Mouse (Mus musculus): Measurements from ENCODE around the gene Rnf220. TPM values are rescaled to one million over a fixed set of nuclear protein-coding genes. Genes with fewer than 3 reads are reported as not detected.

Gene Rnf220
- polyA plus RNA-seq, 1 experiment from 2014 or later = 76.1 TPM

GRCm38 (mm10) chr4:117409144-117410048 is 87.5 kb downstream of the Rnf220 start:
- H3K9me3 ChIP-seq = no peaks in the 10 kb centered on the region
- no peak for DNase-seq (ENCODE audit: low spot score)
- H3K4me3 ChIP-seq = peak overlapping the region; percentile 27; the same call in 1 of the 2 replicates
- H3K4me1 ChIP-seq = peaks cover 34% of the 10 kb centered on the region
- peaks cover 22% of the 10 kb centered on the region for H3K27me3 ChIP-seq (ENCODE audit: insufficient read depth, poor library complexity, severe bottlenecking)
- H3K27ac ChIP-seq = peak overlapping the region; percentile 73
- H3K36me3 ChIP-seq = no peaks in the 10 kb centered on the region
- 51% methylated on average over 14 of the region's 14 CpGs for WGBS

GRCm38 (mm10) chr4:117407945-117408344 is 88.9 kb downstream of the Rnf220 start:
- 71% methylated on average over 5 of the region's 5 CpGs for WGBS
- no peak for DNase-seq (ENCODE audit: low spot score)
- Histone ChIP-seq H3K9me3 (no peaks in the 10 kb centered on the region), H3K4me1 (peaks cover 34% of the 10 kb centered on the region), H3K4me3 (no peak overlapping the region), H3K27ac (no peak overlapping the region), H3K27me3 (ENCODE audit: insufficient read depth, poor library complexity, severe bottlenecking) (peaks cover 22% of the 10 kb centered on the region), H3K36me3 (no peaks in the 10 kb centered on the region)

- H3K27me3 ChIP-seq (ENCODE audit: insufficient read depth, poor library complexity, severe bottlenecking) = peaks cover 15% of the 10 kb centered on the region
- peaks cover 31% of the 10 kb centered on the region for H3K4me1 ChIP-seq
- H3K27ac ChIP-seq = peak overlapping the region; percentile 36; the same call in 1 of the 2 replicates
- DNase-seq (ENCODE audit: low spot score) = no peak
- no peaks in the 10 kb centered on the region for H3K9me3 ChIP-seq
- 13% methylated on average over 9 of the region's 9 CpGs for WGBS
- H3K36me3 ChIP-seq = no peaks in the 10 kb centered on the region
- H3K4me3 ChIP-seq = no peak overlapping the region
Measured at GRCm38 (mm10) chr4:117405999-117406398, 90.9 kb downstream of the Rnf220 start.

DNA sequence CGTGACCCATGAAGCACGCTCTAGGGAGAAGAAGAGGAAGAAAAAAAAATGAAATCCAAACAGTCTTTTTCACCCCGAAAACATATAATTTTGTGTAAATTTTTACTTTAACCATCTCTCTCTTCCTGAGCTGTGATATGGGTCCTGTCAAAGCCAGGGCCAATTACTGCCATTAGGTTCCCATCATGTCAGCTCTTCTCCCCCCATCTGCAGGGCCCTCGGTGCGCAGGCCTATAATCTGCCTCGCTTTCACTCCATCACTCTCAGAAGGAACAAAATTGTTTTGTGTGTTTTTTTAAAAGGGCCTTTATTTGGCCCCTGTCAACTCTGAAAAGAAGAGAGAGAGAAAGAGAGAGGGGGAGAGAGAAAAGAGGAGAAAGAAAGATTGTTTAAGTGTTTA is 91.6 kb downstream of the Rnf220 start:
- Histone ChIP-seq H3K27me3 (ENCODE audit: insufficient read depth, poor library complexity, severe bottlenecking) (peaks cover 15% of the 10 kb centered on the region), H3K4me1 (peaks cover 27% of the 10 kb centered on the region)

DNA sequence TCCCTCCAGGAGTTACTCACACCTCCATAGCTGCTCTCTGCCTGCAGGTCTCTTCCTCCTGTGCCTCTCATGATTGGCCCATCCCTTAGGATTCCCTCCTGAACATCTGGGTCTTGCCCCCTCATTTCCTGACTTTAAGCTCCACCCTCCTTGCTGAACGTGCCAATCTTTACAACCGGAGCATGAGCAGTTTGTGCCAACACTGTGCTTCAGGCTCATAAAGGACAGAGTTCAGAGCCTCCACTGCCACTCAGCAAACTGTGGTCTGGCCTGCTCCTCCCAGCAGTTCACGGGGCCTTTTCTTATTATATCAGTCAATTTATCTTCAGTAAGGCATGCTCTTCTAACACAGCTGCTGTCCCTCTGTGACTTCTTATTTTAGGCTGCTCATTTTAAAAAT is 93.4 kb downstream of the Rnf220 start:
- H3K9me3 ChIP-seq = no peaks in the 10 kb centered on the region
- 62% methylated on average over 3 of the region's 3 CpGs for WGBS
- H3K27ac ChIP-seq = no peak overlapping the region
- peaks cover 12% of the 10 kb centered on the region for H3K27me3 ChIP-seq (ENCODE audit: insufficient read depth, poor library complexity, severe bottlenecking)
- no peak overlapping the region for H3K4me3 ChIP-seq
- H3K36me3 ChIP-seq = no peaks in the 10 kb centered on the region
- peaks cover 14% of the 10 kb centered on the region for H3K4me1 ChIP-seq
- no peak for DNase-seq (ENCODE audit: low spot score)

More for the DNA sequence above, 91.6 kb downstream of the Rnf220 start:
- Histone ChIP-seq H3K4me3 (no peak overlapping the region), H3K27ac (no peak overlapping the region), H3K36me3 (no peaks in the 10 kb centered on the region), H3K9me3 (no peaks in the 10 kb centered on the region)
- WGBS = 85% methylated on average over 6 of the region's 6 CpGs
- no peak for DNase-seq (ENCODE audit: low spot score)

DNA sequence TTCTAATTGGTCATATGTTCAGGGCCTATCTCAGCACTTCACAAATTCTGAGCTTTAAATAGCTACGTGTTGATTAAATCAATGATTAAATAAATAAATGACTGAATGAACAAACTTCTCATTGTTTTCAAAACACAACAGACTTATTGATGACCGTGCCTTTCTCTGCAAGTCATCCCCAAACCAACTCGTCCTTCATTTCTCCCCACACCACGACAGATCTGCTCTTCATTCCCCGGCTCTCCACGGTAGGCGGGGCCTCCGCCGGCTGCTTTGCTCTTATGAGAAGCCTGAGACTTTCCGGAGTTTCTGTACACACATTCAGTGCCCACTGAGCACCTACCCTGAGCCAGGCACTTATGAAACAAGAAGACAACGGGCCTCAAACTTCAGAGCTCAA is 99.7 kb downstream of the Rnf220 start:
- H3K27ac ChIP-seq = no peak overlapping the region
- WGBS = 61% methylated on average over 11 of the region's 11 CpGs
- H3K9me3 ChIP-seq = no peaks in the 10 kb centered on the region
- H3K36me3 ChIP-seq = no peaks in the 10 kb centered on the region
- DNase-seq (ENCODE audit: low spot score) = no peak
- peaks cover 7% of the 10 kb centered on the region for H3K27me3 ChIP-seq (ENCODE audit: insufficient read depth, poor library complexity, severe bottlenecking)
- H3K4me1 ChIP-seq = peaks cover 22% of the 10 kb centered on the region
- no peak overlapping the region for H3K4me3 ChIP-seq

- WGBS = 60% methylated on average over 7 of the region's 7 CpGs
- Histone ChIP-seq H3K4me1 (peaks cover 45% of the 10 kb centered on the region), H3K27me3 (ENCODE audit: insufficient read depth, poor library complexity, severe bottlenecking) (peaks cover 9% of the 10 kb centered on the region), H3K36me3 (no peaks in the 10 kb centered on the region), H3K27ac (no peak overlapping the region), H3K4me3 (no peak overlapping the region), H3K9me3 (no peaks in the 10 kb centered on the region)
- no peak for DNase-seq (ENCODE audit: low spot score)
Measured at GRCm38 (mm10) chr4:117393027-117393426, 103.8 kb downstream of the Rnf220 start.

GRCm38 (mm10) chr4:117392391-117392790 is 104.5 kb downstream of the Rnf220 start:
- peak overlapping the region; percentile 70 for H3K27ac ChIP-seq
- no peaks in the 10 kb centered on the region for H3K9me3 ChIP-seq
- H3K36me3 ChIP-seq = no peaks in the 10 kb centered on the region
- 37% methylated on average over 2 of the region's 2 CpGs for WGBS
- H3K27me3 ChIP-seq (ENCODE audit: insufficient read depth, poor library complexity, severe bottlenecking) = peaks cover 9% of the 10 kb centered on the region
- H3K4me1 ChIP-seq = peaks cover 43% of the 10 kb centered on the region
- H3K4me3 ChIP-seq = peak overlapping the region; percentile 48
- DNase-seq (ENCODE audit: low spot score) = no peak

DNA sequence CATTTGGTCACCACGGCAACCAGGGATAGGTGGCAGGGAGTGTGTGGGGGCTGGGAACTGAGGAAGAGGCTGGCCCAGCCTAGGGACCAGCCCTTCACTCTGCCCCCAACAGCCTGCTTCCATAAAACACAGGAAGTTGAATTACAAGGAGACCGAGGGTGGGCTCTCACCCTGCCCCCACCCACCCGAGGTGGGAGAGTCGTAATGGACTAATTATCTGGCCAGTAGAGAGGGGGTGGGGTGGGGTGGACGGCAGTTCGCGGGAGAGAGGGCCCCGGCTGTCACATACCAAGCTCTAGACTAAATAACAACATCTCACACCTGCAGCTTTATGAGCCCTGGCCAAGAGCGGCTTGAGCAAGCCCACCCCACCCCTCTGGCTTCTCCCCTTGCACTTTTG is 104.9 kb downstream of the Rnf220 start:
- peak overlapping the region; percentile 70 for H3K27ac ChIP-seq
- peaks cover 39% of the 10 kb centered on the region for H3K4me1 ChIP-seq
- DNase-seq (ENCODE audit: low spot score) = no peak
- WGBS = 2% methylated on average over 9 of the region's 9 CpGs
- H3K9me3 ChIP-seq = no peaks in the 10 kb centered on the region
- no peaks in the 10 kb centered on the region for H3K36me3 ChIP-seq
- peaks cover 9% of the 10 kb centered on the region for H3K27me3 ChIP-seq (ENCODE audit: insufficient read depth, poor library complexity, severe bottlenecking)
- peak overlapping the region; percentile 48 for H3K4me3 ChIP-seq

DNA sequence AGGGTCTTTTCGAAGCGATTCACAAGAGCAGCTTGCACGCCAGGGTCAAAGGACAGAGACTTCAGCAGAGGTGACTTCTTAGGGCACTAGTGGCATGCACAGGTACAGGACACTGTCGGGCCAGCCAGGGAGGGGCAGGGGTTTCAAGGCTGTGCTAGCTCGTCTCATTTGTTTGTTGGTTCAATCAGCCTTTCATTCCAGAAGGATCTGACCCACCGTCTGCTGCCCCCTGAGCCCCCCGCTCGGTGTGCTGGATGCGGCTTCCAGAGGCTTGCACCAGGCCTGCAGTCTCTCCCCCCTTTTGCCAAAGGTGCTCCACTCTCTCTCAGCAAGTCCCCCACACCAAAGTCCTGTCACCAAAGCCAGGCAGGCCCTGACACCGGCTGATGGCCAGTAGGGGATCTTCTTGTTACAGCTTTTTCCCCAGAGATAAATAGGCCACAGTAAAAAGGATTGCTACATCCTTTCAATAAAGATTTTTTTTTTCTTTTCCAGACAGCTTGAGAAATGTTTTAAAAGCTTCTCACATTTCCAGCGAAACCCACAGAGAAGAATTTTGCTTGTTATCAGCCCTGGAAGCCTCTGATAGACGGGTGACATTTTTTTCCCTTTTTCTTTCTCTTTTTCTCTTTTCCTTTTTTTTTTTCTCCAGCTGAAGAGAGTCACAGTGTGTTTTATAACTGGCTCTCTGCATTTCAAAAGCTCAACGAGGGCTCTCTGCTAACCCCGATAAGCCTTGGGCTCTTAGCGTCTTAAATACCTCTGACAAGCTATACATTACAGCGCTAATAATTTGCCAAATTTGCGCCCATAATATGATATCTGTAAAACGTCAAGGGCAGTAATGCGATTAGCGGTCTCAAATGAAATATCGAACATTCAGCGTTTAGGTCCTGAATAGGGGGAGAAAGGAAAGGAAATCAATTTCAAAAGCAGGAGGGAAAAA is 105.7 kb downstream of the Rnf220 start:
- no peaks in the 10 kb centered on the region for H3K36me3 ChIP-seq
- peaks cover 9% of the 10 kb centered on the region; the same call in 1 of the 2 replicates for H3K27me3 ChIP-seq (ENCODE audit: insufficient read depth, poor library complexity, severe bottlenecking)
- no peak overlapping the region; the same call in 1 of the 2 replicates for H3K27ac ChIP-seq
- peaks cover 39% of the 10 kb centered on the region for H3K4me1 ChIP-seq
- 23% methylated on average over 22 of the region's 22 CpGs for WGBS
- no peaks in the 10 kb centered on the region for H3K9me3 ChIP-seq
- peak overlapping the region; percentile 48 for H3K4me3 ChIP-seq
- DNase-seq (ENCODE audit: low spot score) = no peak

DNA sequence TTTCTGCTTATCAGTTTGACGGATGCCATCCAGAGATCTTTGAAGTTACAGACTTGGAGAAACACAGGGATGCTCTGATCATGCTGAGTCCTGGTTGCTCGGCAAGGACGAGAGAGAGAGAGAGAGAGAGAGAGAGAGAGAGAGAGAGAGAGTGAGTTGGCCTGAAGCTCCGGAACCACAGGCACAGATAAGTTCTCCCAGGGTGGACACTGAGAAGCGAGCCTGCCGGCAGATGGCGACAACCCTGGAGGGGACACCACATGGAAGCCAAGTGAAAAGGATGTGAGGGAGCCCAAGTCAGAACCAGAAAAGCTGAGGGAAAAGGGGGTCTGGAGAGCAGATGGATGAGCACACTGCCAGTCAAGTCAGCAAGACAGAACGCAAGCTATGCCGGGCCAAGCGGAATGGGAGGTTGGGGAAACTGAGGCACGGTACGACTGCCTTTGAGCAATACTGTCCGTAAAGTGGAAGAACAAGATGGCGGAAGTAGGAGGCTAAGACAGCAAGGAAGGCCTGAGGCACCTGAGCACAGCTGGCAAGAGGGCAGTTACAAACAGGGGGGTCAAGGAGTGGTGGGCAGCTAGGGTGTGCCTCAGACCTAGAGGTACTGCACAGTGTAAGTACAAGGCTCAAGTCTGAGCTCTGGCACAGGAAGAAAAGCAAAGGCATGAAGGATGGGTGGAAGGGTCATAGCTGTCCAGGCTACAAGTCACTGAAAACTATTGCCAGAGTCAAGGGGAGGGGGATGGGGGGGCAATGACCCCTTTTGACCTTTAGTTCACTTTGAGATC is 107.4 kb downstream of the Rnf220 start:
- no peak for DNase-seq (ENCODE audit: low spot score)
- Histone ChIP-seq H3K4me1 (peaks cover 35% of the 10 kb centered on the region), H3K27ac (no peak overlapping the region), H3K27me3 (ENCODE audit: insufficient read depth, poor library complexity, severe bottlenecking) (peaks cover 9% of the 10 kb centered on the region; the same call in 1 of the 2 replicates), H3K9me3 (no peaks in the 10 kb centered on the region), H3K4me3 (no peak overlapping the region), H3K36me3 (no peaks in the 10 kb centered on the region)
- WGBS = 63% methylated on average over 14 of the region's 14 CpGs

- Histone ChIP-seq H3K27ac (no peak overlapping the region), H3K9me3 (no peaks in the 10 kb centered on the region), H3K36me3 (no peaks in the 10 kb centered on the region), H3K4me1 (peaks cover 11% of the 10 kb centered on the region; the same call in 1 of the 2 replicates), H3K27me3 (ENCODE audit: insufficient read depth, poor library complexity, severe bottlenecking) (peaks cover 9% of the 10 kb centered on the region; the same call in 1 of the 2 replicates), H3K4me3 (no peak overlapping the region)
- 93% methylated on average over 1 of the region's 1 CpGs for WGBS
- DNase-seq (ENCODE audit: low spot score) = no peak
Measured at GRCm38 (mm10) chr4:117385247-117385646, 111.6 kb downstream of the Rnf220 start.

Data from heart, embryonic 10.5 days (tissue).